Mouse (Mus musculus): ENCODE results near the gene Eipr1. TPM values are rescaled to one million over a fixed set of nuclear protein-coding genes. Genes with fewer than 3 reads are reported as not detected.

Gene Eipr1
- polyA plus RNA-seq, 1 experiment: 17.9 TPM

DNA sequence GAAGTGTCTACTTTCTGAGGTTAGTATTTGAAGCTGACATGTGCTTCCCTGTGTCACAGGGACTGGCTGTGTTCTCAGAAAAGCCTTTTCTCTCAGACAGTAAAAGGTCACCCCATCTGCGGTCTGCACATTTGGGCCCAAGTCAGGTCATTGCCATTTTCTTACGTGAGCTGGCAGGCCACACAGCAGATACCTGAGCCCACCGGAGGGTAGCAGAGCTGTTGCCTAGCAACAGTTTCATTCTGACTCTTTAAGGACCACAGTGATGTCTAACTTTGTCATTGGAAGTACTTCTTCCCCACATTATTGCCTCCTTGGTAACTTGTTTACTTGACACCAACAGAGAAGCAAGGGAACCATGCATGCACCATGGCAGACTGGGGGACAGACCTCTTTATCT lies 41.0 kb downstream of the Eipr1 start:
- no peak for TF ChIP-seq CTCF (IDR thresholded peaks at IDR 0.05; ENCODE audit: insufficient read depth, low read length)
- no peak for TF ChIP-seq POLR2A (IDR thresholded peaks at IDR 0.05; ENCODE audit: borderline replicate concordance, extremely low read depth, low read depth, low read length)
- no peak for DNase-seq
- 77% methylated on average over 3 of the region's 3 CpGs for WGBS
- Histone ChIP-seq H3K4me3 (replicated peaks; ENCODE audit: extremely low read depth, low read depth, low read length) (no peak overlapping the region), H3K4me1 (ENCODE audit: control insufficient read depth, insufficient read depth, low read length) (no peaks in the 10 kb centered on the region)

DNA sequence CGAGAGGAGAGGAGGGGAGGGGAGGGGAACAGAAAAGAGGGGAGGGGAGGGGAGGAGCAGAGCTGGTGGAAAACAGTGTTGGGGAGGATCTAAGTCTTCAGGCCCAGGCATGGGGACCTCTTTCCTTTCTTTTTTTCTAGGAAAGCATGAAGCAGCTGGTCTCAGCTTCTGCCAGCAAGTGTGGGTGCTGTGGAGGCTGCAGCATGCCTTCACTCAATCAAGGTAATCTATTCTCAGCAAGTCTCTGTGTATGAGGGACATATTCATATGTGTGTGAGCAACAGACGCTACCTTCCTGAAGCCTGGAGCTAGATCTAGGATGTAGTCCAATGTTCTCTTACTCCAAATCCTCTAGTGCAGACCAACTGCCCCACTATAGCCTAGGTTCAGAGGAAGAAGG lies 42.1 kb downstream of the Eipr1 start:
- 82% methylated on average over 2 of the region's 2 CpGs for WGBS
- no peak for DNase-seq
- Histone ChIP-seq H3K4me1 (ENCODE audit: control insufficient read depth, insufficient read depth, low read length) (no peaks in the 10 kb centered on the region), H3K4me3 (replicated peaks; ENCODE audit: extremely low read depth, low read depth, low read length) (no peak overlapping the region)
- no peak for TF ChIP-seq CTCF (IDR thresholded peaks at IDR 0.05; ENCODE audit: insufficient read depth, low read length)
- TF ChIP-seq POLR2A (IDR thresholded peaks at IDR 0.05; ENCODE audit: borderline replicate concordance, extremely low read depth, low read depth, low read length): no peak

DNA sequence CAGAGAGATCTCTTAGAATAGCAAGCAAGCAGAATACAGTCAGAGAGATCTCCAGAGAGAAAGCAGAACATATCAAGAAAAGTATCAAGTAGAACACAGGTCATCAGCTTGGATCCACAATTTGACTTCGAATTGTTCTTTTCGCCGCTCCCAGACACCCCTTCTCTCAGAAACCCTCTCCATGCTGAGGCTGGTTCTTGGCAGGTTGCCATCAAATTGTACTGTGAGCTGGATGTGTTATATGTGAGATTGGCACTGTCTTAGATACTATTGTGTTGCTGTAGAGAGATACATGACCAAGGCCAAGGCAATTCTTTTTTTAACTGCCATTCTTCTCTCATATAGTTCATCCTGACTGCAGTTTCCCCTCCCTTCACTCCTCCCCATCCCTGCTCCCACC lies 43.4 kb downstream of the Eipr1 start:
- Histone ChIP-seq H3K4me1 (ENCODE audit: control insufficient read depth, insufficient read depth, low read length) (no peaks in the 10 kb centered on the region), H3K4me3 (replicated peaks; ENCODE audit: extremely low read depth, low read depth, low read length) (no peak overlapping the region)
- DNase-seq: no peak
- TF ChIP-seq POLR2A (IDR thresholded peaks at IDR 0.05; ENCODE audit: borderline replicate concordance, extremely low read depth, low read depth, low read length): no peak
- no peak for TF ChIP-seq CTCF (IDR thresholded peaks at IDR 0.05; ENCODE audit: insufficient read depth, low read length)
- whole genome bisulfite sequencing: 73% methylated on average over 3 of the region's 3 CpGs

DNA sequence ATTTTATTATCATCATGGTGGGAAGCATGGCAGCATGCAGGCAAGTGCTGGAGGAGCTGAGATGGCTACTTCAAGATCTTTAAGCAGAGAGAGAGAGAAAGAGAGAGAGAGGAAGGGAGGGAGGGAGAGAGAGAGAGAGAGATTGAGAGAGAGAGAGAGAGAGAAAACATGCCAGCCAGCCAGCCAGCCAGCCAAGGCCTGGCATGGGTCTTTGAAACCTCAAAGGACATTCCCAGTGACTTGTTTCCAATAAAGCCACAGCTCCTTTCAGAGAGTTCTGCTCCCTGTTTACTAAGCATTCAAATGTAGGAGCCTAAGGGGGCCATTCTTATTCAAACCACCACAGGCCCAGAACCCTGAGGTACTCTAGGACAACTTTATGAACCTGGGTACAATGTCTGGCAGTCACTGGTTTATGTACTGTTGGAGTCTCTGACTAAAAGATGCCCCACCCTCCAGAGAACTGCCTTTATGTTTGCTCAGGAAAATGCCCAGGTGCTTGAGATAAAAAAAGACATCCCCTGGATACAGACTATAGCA lies 45.3 kb downstream of the Eipr1 start:
- no peak for DNase-seq
- no peak overlapping the region for H3K4me3 ChIP-seq (replicated peaks; ENCODE audit: extremely low read depth, low read depth, low read length)
- H3K4me1 ChIP-seq (ENCODE audit: control insufficient read depth, insufficient read depth, low read length): no peaks in the 10 kb centered on the region
- TF ChIP-seq CTCF (IDR thresholded peaks at IDR 0.05; ENCODE audit: insufficient read depth, low read length) (no peak), POLR2A (IDR thresholded peaks at IDR 0.05; ENCODE audit: borderline replicate concordance, extremely low read depth, low read depth, low read length) (no peak)

DNA sequence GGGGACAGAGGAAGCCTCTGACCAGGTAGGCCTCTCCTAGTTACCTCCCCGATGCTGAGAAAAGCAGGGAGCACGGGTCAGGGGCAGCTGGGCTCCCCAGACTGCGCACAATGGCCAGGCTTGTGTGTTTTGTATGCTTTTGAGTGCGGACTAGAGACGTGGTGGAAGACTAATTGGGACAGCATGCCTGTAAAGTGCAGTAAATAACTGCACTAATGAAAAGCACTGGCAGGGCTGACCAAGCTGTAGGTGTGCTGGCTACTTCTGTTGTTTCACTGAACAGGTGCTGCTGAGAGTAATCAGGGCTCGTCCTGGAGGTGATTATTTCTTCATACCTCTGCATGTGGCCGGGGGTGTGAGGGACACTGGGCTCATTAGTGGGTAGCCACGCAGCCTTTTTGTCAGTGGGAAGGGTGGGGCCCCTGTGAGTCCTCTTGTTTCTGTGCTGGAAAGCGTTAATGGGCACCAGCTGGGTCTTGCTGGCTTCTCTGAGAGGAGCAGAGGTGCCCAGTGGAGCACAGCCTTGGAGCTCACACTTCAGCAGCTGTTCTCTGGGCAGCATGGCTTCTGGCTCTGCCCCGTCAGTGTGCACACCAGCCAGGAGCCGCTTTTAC lies 48.3 kb downstream of the Eipr1 start:
- DNase-seq: no peak
- no peak overlapping the region for H3K4me3 ChIP-seq (replicated peaks; ENCODE audit: extremely low read depth, low read depth, low read length)
- TF ChIP-seq CTCF (IDR thresholded peaks at IDR 0.05; ENCODE audit: insufficient read depth, low read length) (no peak), POLR2A (IDR thresholded peaks at IDR 0.05; ENCODE audit: borderline replicate concordance, extremely low read depth, low read depth, low read length) (no peak)
- peaks cover 1% of the 10 kb centered on the region; the same call in 1 of the 2 replicates for H3K4me1 ChIP-seq (ENCODE audit: control insufficient read depth, insufficient read depth, low read length)
- WGBS: 75% methylated on average over 11 of the region's 11 CpGs

DNA sequence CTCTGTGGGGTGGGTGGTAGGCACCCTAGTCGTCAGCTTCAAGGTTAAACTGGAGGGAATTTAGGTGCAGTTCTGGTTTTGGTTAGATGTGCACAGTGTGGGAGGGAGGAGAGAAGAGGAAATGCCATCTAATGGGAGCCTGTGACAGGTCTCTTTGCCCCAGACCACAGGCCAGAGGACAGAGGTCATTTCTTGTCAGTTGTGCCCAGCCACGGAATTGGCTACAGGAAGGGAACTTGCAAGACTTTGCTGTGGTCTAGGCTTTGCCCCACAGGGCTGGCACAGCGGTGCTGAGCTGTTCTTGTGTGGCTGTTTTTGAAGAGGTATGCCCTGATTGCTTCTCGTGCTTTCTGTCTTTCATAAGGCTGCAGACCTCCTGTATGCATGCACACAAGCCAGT lies 48.8 kb downstream of the Eipr1 start:
- Histone ChIP-seq H3K4me3 (replicated peaks; ENCODE audit: extremely low read depth, low read depth, low read length) (no peak overlapping the region), H3K4me1 (ENCODE audit: control insufficient read depth, insufficient read depth, low read length) (peaks cover 3% of the 10 kb centered on the region; the same call in 1 of the 2 replicates)
- DNase-seq: no peak
- TF ChIP-seq CTCF (IDR thresholded peaks at IDR 0.05; ENCODE audit: insufficient read depth, low read length): no peak
- TF ChIP-seq POLR2A (IDR thresholded peaks at IDR 0.05; ENCODE audit: borderline replicate concordance, extremely low read depth, low read depth, low read length): no peak
- WGBS: 59% methylated on average over 4 of the region's 4 CpGs

DNA sequence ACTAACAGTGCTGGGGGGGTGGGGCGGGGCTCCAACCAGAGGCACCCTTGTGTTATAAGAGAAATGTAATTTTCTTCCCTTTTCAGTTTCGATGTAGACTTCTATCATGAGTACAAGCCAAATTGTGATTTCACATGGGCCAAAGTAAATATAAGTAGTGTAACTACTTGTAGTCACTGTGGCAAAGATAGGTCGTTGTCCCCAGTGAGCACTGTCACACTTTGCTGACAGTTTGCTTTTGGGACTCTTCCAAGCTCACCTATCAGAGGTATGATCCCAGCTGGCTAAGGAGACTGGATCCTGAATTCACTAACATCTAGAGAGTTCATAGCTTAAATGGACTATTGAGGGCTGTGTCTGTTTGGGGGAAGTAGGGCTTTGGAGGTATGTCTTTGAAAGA lies 49.3 kb downstream of the Eipr1 start:
- Histone ChIP-seq H3K4me3 (replicated peaks; ENCODE audit: extremely low read depth, low read depth, low read length) (no peak overlapping the region), H3K4me1 (ENCODE audit: control insufficient read depth, insufficient read depth, low read length) (peaks cover 3% of the 10 kb centered on the region; the same call in 1 of the 2 replicates)
- DNase-seq: no peak
- 63% methylated on average over 3 of the region's 3 CpGs for WGBS
- no peak for TF ChIP-seq POLR2A (IDR thresholded peaks at IDR 0.05; ENCODE audit: borderline replicate concordance, extremely low read depth, low read depth, low read length)
- TF ChIP-seq CTCF (IDR thresholded peaks at IDR 0.05; ENCODE audit: insufficient read depth, low read length): no peak

DNA sequence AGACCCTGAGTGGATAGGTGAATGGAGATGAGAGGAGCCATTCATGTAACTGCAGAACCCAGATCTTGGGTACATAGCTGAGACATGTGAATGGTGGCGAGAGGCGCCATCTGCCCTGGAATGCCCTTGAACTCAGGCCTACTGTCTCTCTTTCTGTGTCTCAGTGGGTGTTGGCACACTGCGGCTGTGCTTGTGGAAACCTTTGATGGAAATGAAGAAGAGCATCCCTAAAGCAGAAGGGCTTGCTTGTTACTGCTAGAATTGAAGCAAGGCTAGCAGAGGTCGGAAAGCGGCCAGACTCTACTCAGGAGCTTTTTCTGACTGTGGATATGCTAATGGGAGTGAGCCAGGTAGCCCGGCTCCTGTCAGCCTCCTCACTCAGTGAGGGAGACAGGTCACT lies 50.1 kb downstream of the Eipr1 start:
- 93% methylated on average over 6 of the region's 6 CpGs for WGBS
- TF ChIP-seq CTCF (IDR thresholded peaks at IDR 0.05; ENCODE audit: insufficient read depth, low read length) (no peak), POLR2A (IDR thresholded peaks at IDR 0.05; ENCODE audit: borderline replicate concordance, extremely low read depth, low read depth, low read length) (no peak)

DNA sequence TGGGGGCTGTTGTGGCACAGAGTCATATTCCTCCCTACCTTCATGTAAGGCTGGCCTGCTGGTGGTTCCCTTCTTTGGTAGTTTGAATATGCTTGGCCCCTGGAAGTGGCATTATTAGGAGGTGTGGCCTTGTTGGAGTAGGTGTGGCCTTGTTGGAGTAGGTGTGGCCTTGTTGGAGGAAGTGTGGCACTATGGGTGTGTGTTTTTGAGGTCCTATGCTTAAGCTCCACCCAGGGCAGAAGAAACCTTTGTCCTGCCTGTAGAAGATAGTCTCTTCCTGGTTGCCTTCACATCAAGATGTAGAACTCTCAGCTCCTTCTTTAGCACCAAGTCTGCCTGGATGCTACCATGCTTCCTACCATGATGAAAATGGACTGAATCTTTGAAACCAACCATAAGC lies 51.4 kb downstream of the Eipr1 start:
- H3K4me3 ChIP-seq (replicated peaks; ENCODE audit: extremely low read depth, low read depth, low read length): no peak overlapping the region

More for the DNA sequence above, 50.1 kb downstream of the Eipr1 start:
- no peak for DNase-seq
- Histone ChIP-seq H3K4me3 (replicated peaks; ENCODE audit: extremely low read depth, low read depth, low read length) (no peak overlapping the region), H3K4me1 (ENCODE audit: control insufficient read depth, insufficient read depth, low read length) (peaks cover 3% of the 10 kb centered on the region; the same call in 1 of the 2 replicates)

More for the DNA sequence above, 51.4 kb downstream of the Eipr1 start:
- no peak for DNase-seq
- peaks cover 3% of the 10 kb centered on the region; the same call in 1 of the 2 replicates for H3K4me1 ChIP-seq (ENCODE audit: control insufficient read depth, insufficient read depth, low read length)
- TF ChIP-seq CTCF (IDR thresholded peaks at IDR 0.05; ENCODE audit: insufficient read depth, low read length) (no peak), POLR2A (IDR thresholded peaks at IDR 0.05; ENCODE audit: borderline replicate concordance, extremely low read depth, low read depth, low read length) (no peak)
